Mouse (Mus musculus): Measurements from ENCODE around the gene Magee1.

GRCm38 (mm10) chrX:105080096-105080495, 40.1 kb upstream of the Magee1 start:
- TF ChIP-seq CTCF (IDR thresholded peaks at IDR 0.05; ENCODE audit: borderline replicate concordance, insufficient read depth, low read depth, low read length) (no peak), POLR2A (IDR thresholded peaks at IDR 0.05; ENCODE audit: borderline replicate concordance, insufficient read depth, low read length) (no peak)

All from cerebellum, adult 2 months (tissue).